Mouse (Mus musculus): ENCODE measurements around the gene Zfand5. TPM values are rescaled to one million over a fixed set of nuclear protein-coding genes. Genes with fewer than 3 reads are reported as not detected.
A peak's percentile ranks its signal among the peaks of the same experiment; 100 is the strongest.
"Not testable (repeated sequence)": the region's sequence is repeated elsewhere in the genome, so short reads cannot be mapped to it uniquely, and the experiment has no call there.

The Zfand5 gene
- polyA plus RNA-seq, 1 experiment from 2014 or later: 94.9 TPM

GRCm38 (mm10) chr19:21274714-21275113 lies 2.6 kb downstream of the Zfand5 start:
- 39% methylated on average over 3 of the region's 3 CpGs for WGBS
- H3K9ac ChIP-seq: 0 out of 2 replicates have a peak overlapping the region, but pooled peaks have one; percentile 46
- peak overlapping the region; percentile 76 for H3K4me2 ChIP-seq (replicated peaks)
- H3K27ac ChIP-seq: no peak overlapping the region
- peak overlapping the region; percentile 95 for H3K4me3 ChIP-seq
- H3K4me1 ChIP-seq: peaks cover 22% of the 10 kb centered on the region
- H3K9me3 ChIP-seq: no peaks in the 10 kb centered on the region
- no peaks in the 10 kb centered on the region for H3K27me3 ChIP-seq
- peaks cover 22% of the 10 kb centered on the region for H3K36me3 ChIP-seq
- no peak for ATAC-seq (ENCODE audit: low FRiP score, low read depth)

GRCm38 (mm10) chr19:21276317-21276716 lies 4.2 kb downstream of the Zfand5 start:
- Histone ChIP-seq H3K9ac (no peak overlapping the region), H3K4me3 (no peak overlapping the region), H3K4me2 (replicated peaks) (no peak overlapping the region), H3K36me3 (peaks cover 35% of the 10 kb centered on the region), H3K4me1 (peaks cover 19% of the 10 kb centered on the region), H3K27ac (no peak overlapping the region), H3K9me3 (no peaks in the 10 kb centered on the region), H3K27me3 (no peaks in the 10 kb centered on the region)
- no peak for ATAC-seq (ENCODE audit: low FRiP score, low read depth)

GRCm38 (mm10) chr19:21286421-21287097 lies 14.5 kb downstream of the Zfand5 start:
- Histone ChIP-seq H3K27ac (no peak overlapping the region), H3K36me3 (peaks cover 45% of the 10 kb centered on the region), H3K9me3 (peaks cover 10% of the 10 kb centered on the region; the same call in 1 of the 2 replicates), H3K27me3 (no peaks in the 10 kb centered on the region), H3K4me2 (replicated peaks) (no peak overlapping the region), H3K4me1 (no peaks in the 10 kb centered on the region), H3K9ac (no peak overlapping the region), H3K4me3 (no peak overlapping the region)
- 71% methylated on average over 3 of the region's 3 CpGs for WGBS
- ATAC-seq (ENCODE audit: low FRiP score, low read depth): no peak

- Histone ChIP-seq H3K27me3 (no peaks in the 10 kb centered on the region), H3K36me3 (no peaks in the 10 kb centered on the region), H3K27ac (no peak overlapping the region), H3K4me2 (replicated peaks) (no peak overlapping the region), H3K4me3 (no peak overlapping the region), H3K4me1 (no peaks in the 10 kb centered on the region), H3K9ac (no peak overlapping the region), H3K9me3 (no peaks in the 10 kb centered on the region)
- no peak for ATAC-seq (ENCODE audit: low FRiP score, low read depth)
- 95% methylated on average over 4 of the region's 4 CpGs for WGBS
Measured at GRCm38 (mm10) chr19:21297411-21297810, 25.3 kb downstream of the Zfand5 start.

GRCm38 (mm10) chr19:21301787-21302186 lies 29.7 kb downstream of the Zfand5 start:
- 46% methylated on average over 3 of the region's 3 CpGs for WGBS
- no peak for ATAC-seq (ENCODE audit: low FRiP score, low read depth)
- H3K4me3 ChIP-seq: no peak overlapping the region

GRCm38 (mm10) chr19:21307755-21308154 lies 35.7 kb downstream of the Zfand5 start:
- Histone ChIP-seq H3K36me3 (no peaks in the 10 kb centered on the region), H3K27ac (no peak overlapping the region), H3K4me1 (no peaks in the 10 kb centered on the region), H3K9ac (no peak overlapping the region), H3K4me3 (no peak overlapping the region), H3K9me3 (no peaks in the 10 kb centered on the region), H3K4me2 (replicated peaks) (no peak overlapping the region), H3K27me3 (no peaks in the 10 kb centered on the region)
- no peak for ATAC-seq (ENCODE audit: low FRiP score, low read depth)
- 93% methylated on average over 3 of the region's 3 CpGs for WGBS

More at GRCm38 (mm10) chr19:21301787-21302186, 29.7 kb downstream of the Zfand5 start:
- H3K36me3 ChIP-seq: no peaks in the 10 kb centered on the region
- no peak overlapping the region for H3K9ac ChIP-seq
- H3K9me3 ChIP-seq: no peaks in the 10 kb centered on the region
- no peaks in the 10 kb centered on the region for H3K4me1 ChIP-seq
- no peak overlapping the region for H3K4me2 ChIP-seq (replicated peaks)
- no peak overlapping the region for H3K27ac ChIP-seq
- H3K27me3 ChIP-seq: no peaks in the 10 kb centered on the region

GRCm38 (mm10) chr19:21310364-21310763 lies 38.3 kb downstream of the Zfand5 start:
- WGBS: 88% methylated on average over 5 of the region's 5 CpGs
- not testable (repeated sequence) for H3K4me2 ChIP-seq (replicated peaks); ATAC-seq (ENCODE audit: low FRiP score, low read depth); H3K9ac ChIP-seq; H3K27me3 ChIP-seq; H3K4me3 ChIP-seq; H3K36me3 ChIP-seq; H3K4me1 ChIP-seq; H3K27ac ChIP-seq; H3K9me3 ChIP-seq

- no peak overlapping the region for H3K9ac ChIP-seq
- no peaks in the 10 kb centered on the region for H3K4me1 ChIP-seq
- no peak overlapping the region for H3K27ac ChIP-seq
- H3K9me3 ChIP-seq: no peaks in the 10 kb centered on the region
- no peak overlapping the region for H3K4me2 ChIP-seq (replicated peaks)
- H3K4me3 ChIP-seq: no peak overlapping the region
- H3K27me3 ChIP-seq: no peaks in the 10 kb centered on the region
- H3K36me3 ChIP-seq: no peaks in the 10 kb centered on the region
- ATAC-seq (ENCODE audit: low FRiP score, low read depth): no peak
- 75% methylated on average over 3 of the region's 3 CpGs for WGBS
Measured at GRCm38 (mm10) chr19:21315701-21316100, 43.6 kb downstream of the Zfand5 start.

GRCm38 (mm10) chr19:21319618-21320017 lies 47.5 kb downstream of the Zfand5 start:
- WGBS: 84% methylated on average over 1 of the region's 1 CpGs
- no peak overlapping the region for H3K4me3 ChIP-seq
- no peaks in the 10 kb centered on the region for H3K27me3 ChIP-seq
- no peaks in the 10 kb centered on the region for H3K4me1 ChIP-seq
- no peak overlapping the region for H3K4me2 ChIP-seq (replicated peaks)
- H3K9me3 ChIP-seq: no peaks in the 10 kb centered on the region
- no peaks in the 10 kb centered on the region for H3K36me3 ChIP-seq
- no peak overlapping the region for H3K9ac ChIP-seq
- ATAC-seq (ENCODE audit: low FRiP score, low read depth): no peak
- H3K27ac ChIP-seq: no peak overlapping the region

GRCm38 (mm10) chr19:21325333-21325732 lies 53.3 kb downstream of the Zfand5 start:
- Histone ChIP-seq H3K27ac (no peak overlapping the region), H3K9me3 (no peaks in the 10 kb centered on the region), H3K4me3 (no peak overlapping the region), H3K4me1 (no peaks in the 10 kb centered on the region; the same call in 1 of the 2 replicates), H3K27me3 (no peaks in the 10 kb centered on the region), H3K9ac (no peak overlapping the region), H3K36me3 (no peaks in the 10 kb centered on the region), H3K4me2 (replicated peaks) (no peak overlapping the region)
- ATAC-seq (ENCODE audit: low FRiP score, low read depth): no peak
- WGBS: 85% methylated on average over 3 of the region's 3 CpGs

GRCm38 (mm10) chr19:21328951-21329350 lies 56.9 kb downstream of the Zfand5 start:
- Histone ChIP-seq H3K27me3 (no peaks in the 10 kb centered on the region), H3K36me3 (no peaks in the 10 kb centered on the region), H3K4me2 (replicated peaks) (no peak overlapping the region), H3K4me3 (no peak overlapping the region), H3K27ac (no peak overlapping the region), H3K9me3 (no peaks in the 10 kb centered on the region), H3K9ac (no peak overlapping the region), H3K4me1 (no peaks in the 10 kb centered on the region; the same call in 1 of the 2 replicates)
- 72% methylated on average over 9 of the region's 9 CpGs for WGBS
- ATAC-seq (ENCODE audit: low FRiP score, low read depth): no peak

GRCm38 (mm10) chr19:21329770-21330169 lies 57.7 kb downstream of the Zfand5 start:
- 58% methylated on average over 5 of the region's 5 CpGs for WGBS
- Histone ChIP-seq H3K27me3 (no peaks in the 10 kb centered on the region), H3K4me3 (no peak overlapping the region), H3K36me3 (no peaks in the 10 kb centered on the region), H3K4me1 (no peaks in the 10 kb centered on the region; the same call in 1 of the 2 replicates), H3K9me3 (no peaks in the 10 kb centered on the region), H3K4me2 (replicated peaks) (no peak overlapping the region), H3K27ac (no peak overlapping the region), H3K9ac (no peak overlapping the region)
- no peak for ATAC-seq (ENCODE audit: low FRiP score, low read depth)

Data from limb, embryonic 13.5 days (tissue).